Mouse (Mus musculus) heart, embryonic 11.5 days (tissue): ENCODE measurements at regions not wholly inside any gene's neighbourhood (a gene's known extent, or its start where the extent isn't known, plus 50 kb on each side); places are given as distances from the start of the nearest gene placed in this dataset.

Source experiments
- ATAC-seq: fragments of 200-750 bp; cut with Nextera tagmentation; replicated peaks from 2 replicates; pipeline ENCODE4 v1.8.0; 2017; ENCODE audit warnings: moderate library complexity; ENCODE audit not compliant: insufficient number of reproducible peaks, low FRiP score, low TSS enrichment
- H3K27ac ChIP-seq: fragments of 300-500 bp; sonication (generic); 2 replicates; pipeline ENCODE4 v1.5.1; 2014; ENCODE audit warnings: mild to moderate bottlenecking, low read depth, low read length
- H3K27me3 ChIP-seq: fragments of 300-500 bp; sonication (generic); 2 replicates; pipeline ENCODE4 v1.6.1; 2014; ENCODE audit warnings: mild to moderate bottlenecking, low read length, mixed read lengths; ENCODE audit not compliant: control insufficient read depth, insufficient read depth
- H3K36me3 ChIP-seq: fragments of 300-500 bp; sonication (generic); 2 replicates; pipeline ENCODE4 v1.6.1; 2014; ENCODE audit warnings: mild to moderate bottlenecking, low read length, moderate library complexity, mixed read lengths; ENCODE audit not compliant: control insufficient read depth, insufficient read depth
- H3K4me1 ChIP-seq: fragments of 300-500 bp; sonication (generic); 2 replicates; pipeline ENCODE4 v1.6.1; 2014; ENCODE audit warnings: low read length; ENCODE audit not compliant: control insufficient read depth, insufficient read depth
- H3K4me2 ChIP-seq: fragments of 300-500 bp; sonication (generic); 2 replicates; pipeline ENCODE4 v1.6.1; 2014; ENCODE audit warnings: mild to moderate bottlenecking, moderate library complexity
- H3K4me3 ChIP-seq: fragments of 300-500 bp; sonication (generic); 2 replicates; pipeline ENCODE4 v1.5.1; 2014; ENCODE audit warnings: low read depth, low read length
- H3K9ac ChIP-seq: fragments of 300-500 bp; sonication (generic); 2 replicates; pipeline ENCODE4 v1.6.1; 2014; ENCODE audit warnings: mild to moderate bottlenecking, low read depth, low read length, moderate library complexity
- H3K9me3 ChIP-seq: fragments of 300-500 bp; sonication (generic); replicated peaks from 2 replicates; pipeline ENCODE4 v1.6.1; 2016; ENCODE audit warnings: low read length; ENCODE audit not compliant: control insufficient read depth
- WGBS: fragments of 180-500 bp; shearing (Covaris S2); extraction: QIAGEN DNeasy Blood & Tissue Kit; methylation state at CpG from one replicate; pipeline ENCODE4 v1.1.7; 2014; ENCODE audit not compliant: insufficient replicate concordance; 5-methylcytosine and 5-hydroxymethylcytosine counted together

GRCm38 (mm10) chr13:116527037-116527436 is 217.5 kb upstream of the Isl1 start:
- Histone ChIP-seq H3K4me1 (no peaks in the 10 kb centered on the region), H3K27me3 (no peaks in the 10 kb centered on the region), H3K36me3 (no peaks in the 10 kb centered on the region), H3K4me2 (no peak overlapping the region), H3K9me3 (no peaks in the 10 kb centered on the region), H3K9ac (no peak overlapping the region), H3K27ac (no peak overlapping the region), H3K4me3 (no peak overlapping the region)
- ATAC-seq = no peak
- WGBS = 58% methylated on average over 7 of the region's 7 CpGs

- H3K36me3 ChIP-seq = no peaks in the 10 kb centered on the region
- H3K4me1 ChIP-seq = no peaks in the 10 kb centered on the region
- H3K27me3 ChIP-seq = no peaks in the 10 kb centered on the region
- no peak for ATAC-seq
- peak overlapping the region; percentile 34; the same call in 1 of the 2 replicates for H3K9ac ChIP-seq
- H3K4me3 ChIP-seq = peak overlapping the region; percentile 16; the same call in 1 of the 2 replicates
- H3K27ac ChIP-seq = no peak overlapping the region
- no peaks in the 10 kb centered on the region for H3K9me3 ChIP-seq
- 6% methylated on average over 8 of the region's 8 CpGs for WGBS
- H3K4me2 ChIP-seq = peak overlapping the region; percentile 45
Measured at GRCm38 (mm10) chr13:116523713-116524303, 214.3 kb upstream of the Isl1 start.

- no peaks in the 10 kb centered on the region for H3K36me3 ChIP-seq
- H3K9ac ChIP-seq = no peak overlapping the region
- H3K27me3 ChIP-seq = no peaks in the 10 kb centered on the region
- peak overlapping the region; percentile 11; the same call in 1 of the 2 replicates for H3K4me3 ChIP-seq
- peak overlapping the region; percentile 46 for H3K4me2 ChIP-seq
- no peaks in the 10 kb centered on the region for H3K9me3 ChIP-seq
- ATAC-seq = no peak
- H3K4me1 ChIP-seq = no peaks in the 10 kb centered on the region
- 27% methylated on average over 13 of the region's 13 CpGs for WGBS
- no peak overlapping the region for H3K27ac ChIP-seq
Measured at GRCm38 (mm10) chr13:116514640-116515311, 205.3 kb upstream of the Isl1 start.

GRCm38 (mm10) chr13:116514256-116514639 is 204.8 kb upstream of the Isl1 start:
- peak overlapping the region; percentile 46 for H3K4me2 ChIP-seq
- no peaks in the 10 kb centered on the region for H3K9me3 ChIP-seq
- 65% methylated on average over 7 of the region's 7 CpGs for WGBS
- no peak overlapping the region for H3K4me3 ChIP-seq
- no peak overlapping the region for H3K27ac ChIP-seq
- no peaks in the 10 kb centered on the region for H3K36me3 ChIP-seq
- H3K4me1 ChIP-seq = no peaks in the 10 kb centered on the region
- H3K9ac ChIP-seq = no peak overlapping the region
- no peak for ATAC-seq
- no peaks in the 10 kb centered on the region for H3K27me3 ChIP-seq

- WGBS = 75% methylated on average over 4 of the region's 4 CpGs
Measured at GRCm38 (mm10) chr13:116512398-116512797, 202.9 kb upstream of the Isl1 start.

GRCm38 (mm10) chr13:116508213-116508811 is 198.8 kb upstream of the Isl1 start:
- 79% methylated on average over 7 of the region's 7 CpGs for WGBS
- H3K4me3 ChIP-seq = no peak overlapping the region
- no peak for ATAC-seq
- no peaks in the 10 kb centered on the region for H3K27me3 ChIP-seq
- H3K9me3 ChIP-seq = no peaks in the 10 kb centered on the region
- no peaks in the 10 kb centered on the region for H3K4me1 ChIP-seq
- no peaks in the 10 kb centered on the region for H3K36me3 ChIP-seq
- H3K9ac ChIP-seq = no peak overlapping the region
- no peak overlapping the region for H3K4me2 ChIP-seq
- no peak overlapping the region for H3K27ac ChIP-seq

More at GRCm38 (mm10) chr13:116512398-116512797, 202.9 kb upstream of the Isl1 start:
- Histone ChIP-seq H3K27me3 (no peaks in the 10 kb centered on the region), H3K4me1 (no peaks in the 10 kb centered on the region), H3K4me3 (no peak overlapping the region), H3K9me3 (no peaks in the 10 kb centered on the region), H3K36me3 (no peaks in the 10 kb centered on the region), H3K27ac (no peak overlapping the region), H3K4me2 (no peak overlapping the region), H3K9ac (no peak overlapping the region)
- ATAC-seq = no peak

- Histone ChIP-seq H3K4me1 (peaks cover 3% of the 10 kb centered on the region; the same call in 1 of the 2 replicates), H3K4me3 (no peak overlapping the region), H3K27ac (no peak overlapping the region), H3K36me3 (no peaks in the 10 kb centered on the region), H3K27me3 (no peaks in the 10 kb centered on the region), H3K4me2 (no peak overlapping the region), H3K9ac (no peak overlapping the region), H3K9me3 (no peaks in the 10 kb centered on the region)
- ATAC-seq = no peak
- 78% methylated on average over 6 of the region's 6 CpGs for WGBS
Measured at GRCm38 (mm10) chr13:116497659-116498414, 188.3 kb upstream of the Isl1 start.

- Histone ChIP-seq H3K36me3 (no peaks in the 10 kb centered on the region), H3K4me3 (no peak overlapping the region), H3K9me3 (no peaks in the 10 kb centered on the region), H3K4me2 (0 out of 2 replicates have a peak overlapping the region, but pooled peaks have one; percentile 22), H3K27me3 (no peaks in the 10 kb centered on the region), H3K4me1 (peaks cover 3% of the 10 kb centered on the region; the same call in 1 of the 2 replicates), H3K9ac (no peak overlapping the region), H3K27ac (no peak overlapping the region)
- no peak for ATAC-seq
- 32% methylated on average over 2 of the region's 2 CpGs for WGBS
Measured at GRCm38 (mm10) chr13:116495641-116496040, 186.2 kb upstream of the Isl1 start.
